Mouse (Mus musculus) liver, embryonic 13.5 days (tissue): Measurements from ENCODE around the gene Trp53i11. TPM values are rescaled to one million over a fixed set of nuclear protein-coding genes. Genes with fewer than 3 reads are reported as not detected.

Experiments used
- ATAC-seq: fragments of 200-750 bp; cut with Nextera tagmentation; 2 replicates; pipeline ENCODE4 v1.8.0; 2017; ENCODE audit warnings: low read depth, mild to moderate bottlenecking, moderate number of reproducible peaks, moderate library complexity
- DNase-seq: peaks from one replicate; pipeline ENCODE4 v3.0.0; 2022
- H3K27ac ChIP-seq: fragments of 300-500 bp; sonication (generic); 2 replicates; pipeline ENCODE4 v1.5.1; 2015; ENCODE audit warnings: moderate library complexity, mild to moderate bottlenecking, inconsistent platforms
- H3K27me3 ChIP-seq: fragments of 300-500 bp; sonication (generic); 2 replicates; pipeline ENCODE4 v1.6.1; 2015; ENCODE audit warnings: mild to moderate bottlenecking, inconsistent platforms
- H3K36me3 ChIP-seq: fragments of 300-500 bp; sonication (generic); 2 replicates; pipeline ENCODE4 v1.6.1; 2015; ENCODE audit warnings: mild to moderate bottlenecking, inconsistent platforms
- H3K4me1 ChIP-seq: fragments of 300-500 bp; sonication (generic); replicated peaks from 2 replicates; pipeline ENCODE4 v1.6.1; 2015; ENCODE audit warnings: inconsistent platforms
- H3K4me2 ChIP-seq: fragments of 300-500 bp; sonication (generic); 2 replicates; pipeline ENCODE4 v1.6.1; 2015; ENCODE audit warnings: inconsistent platforms, mild to moderate bottlenecking, moderate library complexity
- H3K4me3 ChIP-seq: fragments of 300-500 bp; sonication (generic); replicated peaks from 2 replicates; pipeline ENCODE4 v1.5.1; 2015; ENCODE audit warnings: mild to moderate bottlenecking, inconsistent platforms
- H3K9ac ChIP-seq: fragments of 300-500 bp; sonication (generic); 2 replicates; pipeline ENCODE4 v1.6.1; 2015; ENCODE audit warnings: mild to moderate bottlenecking, inconsistent platforms
- H3K9me3 ChIP-seq: fragments of 300-500 bp; sonication (generic); replicated peaks from 2 replicates; pipeline ENCODE4 v1.6.1; 2016; ENCODE audit warnings: inconsistent platforms
- WGBS: fragments of 180-500 bp; shearing (Covaris S2); methylation state at CpG from one replicate; pipeline ENCODE4 v1.1.7; 2015; ENCODE audit not compliant: insufficient replicate concordance; 5-methylcytosine and 5-hydroxymethylcytosine counted together
- polyA plus RNA-seq: library from polyadenylated mRNA; unstranded; fragments of >200 nt; fragmentation: Nextera tagmentation; extraction: Ambion mirVana; gene quantifications from 2 replicates; pipeline ENCODE4 v1.2.1, GENCODE M21; 2015

Gene Trp53i11
- polyA plus RNA-seq, 1 experiment from 2014 or later: 1.5 TPM

- no peaks in the 10 kb centered on the region for H3K9me3 ChIP-seq
- peak overlapping the region; percentile 39 for H3K9ac ChIP-seq
- WGBS: 1% methylated on average over 53 of the region's 53 CpGs
- H3K4me2 ChIP-seq: peak overlapping the region; percentile 75
- no peak for ATAC-seq
- peak overlapping the region; percentile 57 for H3K4me3 ChIP-seq
- no peak for DNase-seq
- H3K27ac ChIP-seq: no peak overlapping the region
- no peaks in the 10 kb centered on the region for H3K36me3 ChIP-seq
- H3K27me3 ChIP-seq: peaks cover 87% of the 10 kb centered on the region
- H3K4me1 ChIP-seq: peaks cover 21% of the 10 kb centered on the region; the same call in 1 of the 2 replicates
Observed at GRCm38 (mm10) chr2:93188020-93188760, 842 bp downstream of the Trp53i11 start.

GRCm38 (mm10) chr2:93188761-93189458, 1.6 kb downstream of the Trp53i11 start:
- WGBS: 7% methylated on average over 19 of the region's 19 CpGs
- no peak overlapping the region for H3K9ac ChIP-seq
- ATAC-seq (no peak), DNase-seq (no peak)
- peaks cover 81% of the 10 kb centered on the region for H3K27me3 ChIP-seq
- no peaks in the 10 kb centered on the region for H3K36me3 ChIP-seq
- H3K27ac ChIP-seq: no peak overlapping the region
- H3K9me3 ChIP-seq: no peaks in the 10 kb centered on the region
- peak overlapping the region; percentile 75 for H3K4me2 ChIP-seq
- peaks cover 21% of the 10 kb centered on the region; the same call in 1 of the 2 replicates for H3K4me1 ChIP-seq
- H3K4me3 ChIP-seq: peak overlapping the region; percentile 57

GRCm38 (mm10) chr2:93190771-93191487, 3.6 kb downstream of the Trp53i11 start:
- Histone ChIP-seq H3K4me2 (no peak overlapping the region), H3K36me3 (no peaks in the 10 kb centered on the region), H3K9ac (no peak overlapping the region), H3K27me3 (peaks cover 63% of the 10 kb centered on the region), H3K9me3 (no peaks in the 10 kb centered on the region), H3K4me3 (no peak overlapping the region), H3K4me1 (peaks cover 21% of the 10 kb centered on the region; the same call in 1 of the 2 replicates), H3K27ac (no peak overlapping the region)
- DNase-seq (no peak), ATAC-seq (no peak)
- WGBS: 21% methylated on average over 9 of the region's 9 CpGs

GRCm38 (mm10) chr2:93191488-93192181, 4.3 kb downstream of the Trp53i11 start:
- Histone ChIP-seq H3K4me2 (no peak overlapping the region), H3K4me1 (peaks cover 21% of the 10 kb centered on the region; the same call in 1 of the 2 replicates), H3K36me3 (no peaks in the 10 kb centered on the region), H3K4me3 (no peak overlapping the region), H3K9me3 (no peaks in the 10 kb centered on the region), H3K27me3 (peaks cover 59% of the 10 kb centered on the region), H3K27ac (no peak overlapping the region), H3K9ac (no peak overlapping the region)
- DNase-seq (no peak), ATAC-seq (no peak)
- 59% methylated on average over 14 of the region's 14 CpGs for WGBS

- Histone ChIP-seq H3K9me3 (no peaks in the 10 kb centered on the region), H3K9ac (no peak overlapping the region), H3K4me1 (peaks cover 21% of the 10 kb centered on the region; the same call in 1 of the 2 replicates), H3K4me3 (no peak overlapping the region), H3K4me2 (no peak overlapping the region), H3K27ac (no peak overlapping the region), H3K36me3 (no peaks in the 10 kb centered on the region), H3K27me3 (peaks cover 53% of the 10 kb centered on the region)
- DNase-seq (no peak), ATAC-seq (no peak)
- WGBS: 32% methylated on average over 9 of the region's 9 CpGs
Observed at GRCm38 (mm10) chr2:93192182-93192560, 4.8 kb downstream of the Trp53i11 start.

- ATAC-seq (no peak), DNase-seq (no peak)
- H3K9ac ChIP-seq: no peak overlapping the region
- H3K36me3 ChIP-seq: no peaks in the 10 kb centered on the region
- H3K27ac ChIP-seq: no peak overlapping the region
- no peak overlapping the region for H3K4me3 ChIP-seq
- H3K9me3 ChIP-seq: no peaks in the 10 kb centered on the region
- H3K27me3 ChIP-seq: peaks cover 48% of the 10 kb centered on the region
- H3K4me2 ChIP-seq: no peak overlapping the region
- WGBS: 3% methylated on average over 6 of the region's 6 CpGs
- peaks cover 21% of the 10 kb centered on the region; the same call in 1 of the 2 replicates for H3K4me1 ChIP-seq
Observed at GRCm38 (mm10) chr2:93192671-93193080, 5.3 kb downstream of the Trp53i11 start.

GRCm38 (mm10) chr2:93193806-93194205, 6.5 kb downstream of the Trp53i11 start:
- Histone ChIP-seq H3K4me1 (peaks cover 15% of the 10 kb centered on the region; the same call in 1 of the 2 replicates), H3K27me3 (peaks cover 37% of the 10 kb centered on the region)
- WGBS: 45% methylated on average over 4 of the region's 4 CpGs

GRCm38 (mm10) chr2:93198846-93199245, 11.5 kb downstream of the Trp53i11 start:
- WGBS: 18% methylated on average over 3 of the region's 3 CpGs
- H3K36me3 ChIP-seq: no peaks in the 10 kb centered on the region

More at GRCm38 (mm10) chr2:93193806-93194205, 6.5 kb downstream of the Trp53i11 start:
- Histone ChIP-seq H3K27ac (no peak overlapping the region), H3K9ac (no peak overlapping the region), H3K36me3 (no peaks in the 10 kb centered on the region), H3K4me2 (no peak overlapping the region), H3K4me3 (no peak overlapping the region), H3K9me3 (no peaks in the 10 kb centered on the region)
- ATAC-seq (no peak), DNase-seq (no peak)

GRCm38 (mm10) chr2:93199531-93199974, 12.2 kb downstream of the Trp53i11 start:
- Histone ChIP-seq H3K27ac (no peak overlapping the region), H3K4me1 (peaks cover 4% of the 10 kb centered on the region; the same call in 1 of the 2 replicates), H3K9me3 (no peaks in the 10 kb centered on the region), H3K4me2 (no peak overlapping the region), H3K9ac (no peak overlapping the region), H3K36me3 (no peaks in the 10 kb centered on the region), H3K27me3 (0 out of 2 replicates have a peak, but pooled peaks cover 5% of the 10 kb centered on the region), H3K4me3 (no peak overlapping the region)
- peak; percentile 24 for DNase-seq
- ATAC-seq: peak; percentile 25
- WGBS: 39% methylated on average over 13 of the region's 13 CpGs

More at GRCm38 (mm10) chr2:93198846-93199245, 11.5 kb downstream of the Trp53i11 start:
- Histone ChIP-seq H3K4me2 (no peak overlapping the region), H3K27me3 (0 out of 2 replicates have a peak, but pooled peaks cover 5% of the 10 kb centered on the region), H3K9me3 (no peaks in the 10 kb centered on the region), H3K4me1 (peaks cover 4% of the 10 kb centered on the region; the same call in 1 of the 2 replicates), H3K9ac (no peak overlapping the region), H3K27ac (no peak overlapping the region), H3K4me3 (no peak overlapping the region)
- DNase-seq (peak; percentile 67), ATAC-seq (no peak; the same call in 1 of the 2 replicates)

- 55% methylated on average over 10 of the region's 10 CpGs for WGBS
- no peak for ATAC-seq
- H3K27ac ChIP-seq: no peak overlapping the region
Observed at GRCm38 (mm10) chr2:93200681-93201340, 13.5 kb downstream of the Trp53i11 start.

More at GRCm38 (mm10) chr2:93200681-93201340, 13.5 kb downstream of the Trp53i11 start:
- H3K9me3 ChIP-seq: no peaks in the 10 kb centered on the region
- no peak for DNase-seq
- H3K9ac ChIP-seq: no peak overlapping the region
- H3K4me1 ChIP-seq: peaks cover 4% of the 10 kb centered on the region; the same call in 1 of the 2 replicates
- 0 out of 2 replicates have a peak, but pooled peaks cover 4% of the 10 kb centered on the region for H3K27me3 ChIP-seq
- H3K4me2 ChIP-seq: no peak overlapping the region
- no peaks in the 10 kb centered on the region; the same call in 1 of the 2 replicates for H3K36me3 ChIP-seq
- H3K4me3 ChIP-seq: no peak overlapping the region
